Mouse (Mus musculus) cerebellum, adult 2 months (tissue): ENCODE data around the gene Kdm2a. TPM values are rescaled to one million over a fixed set of nuclear protein-coding genes. Genes with fewer than 3 reads are reported as not detected.

ENCODE experiments used
- DNase-seq, 2 experiments: peaks; one replicate each; pipeline ENCODE4 v3.0.0; 2021
- H3K27ac ChIP-seq: fragments of 200-500 bp; 2 replicates; pipeline ENCODE4 v1.5.1; 2012; ENCODE audit warnings: low read length, control low read depth, inconsistent platforms; ENCODE audit not compliant: insufficient read depth
- H3K27me3 ChIP-seq: fragments of 200-500 bp; 2 replicates; pipeline ENCODE4 v1.6.1; 2012; ENCODE audit warnings: inconsistent platforms, mild to moderate bottlenecking, low read length, moderate library complexity; ENCODE audit not compliant: control insufficient read depth, insufficient read depth
- H3K4me1 ChIP-seq: fragments of 200-500 bp; 2 replicates; pipeline ENCODE4 v1.6.1; 2011; ENCODE audit warnings: low read length; ENCODE audit not compliant: control insufficient read depth, insufficient read depth
- H3K4me3 ChIP-seq: fragments of 200-500 bp; replicated peaks from 2 replicates; pipeline ENCODE3; 2011; ENCODE audit warnings: mild to moderate bottlenecking, low read depth, low read length, control low read depth; ENCODE audit not compliant: insufficient read depth
- CTCF ChIP-seq: fragments of 200-500 bp; IDR thresholded peaks from 2 replicates; pipeline ENCODE4 v1.5.1; 2011; ENCODE audit warnings: low read depth, mild to moderate bottlenecking, control low read depth, low read length, moderate library complexity, borderline replicate concordance; ENCODE audit not compliant: insufficient read depth
- POLR2A ChIP-seq: fragments of 200-500 bp; IDR thresholded peaks from 2 replicates; pipeline ENCODE4 v1.6.1; 2011; ENCODE audit warnings: low read length, control low read depth, borderline replicate concordance; ENCODE audit not compliant: insufficient read depth
- WGBS: fragments of 180-500 bp; shearing (Covaris S2); methylation state at CpG from one replicate; pipeline ENCODE4 v1.1.7; 2018; 5-methylcytosine and 5-hydroxymethylcytosine counted together
- polyA plus RNA-seq: library from polyadenylated mRNA; depleted of rRNA; stranded (reverse); fragments of >200 nt; gene quantifications from 2 replicates; pipeline ENCODE4 v1.2.3, GENCODE M21; 2012

Gene Kdm2a
- polyA plus RNA-seq, 1 experiment: 87.1 TPM

DNA sequence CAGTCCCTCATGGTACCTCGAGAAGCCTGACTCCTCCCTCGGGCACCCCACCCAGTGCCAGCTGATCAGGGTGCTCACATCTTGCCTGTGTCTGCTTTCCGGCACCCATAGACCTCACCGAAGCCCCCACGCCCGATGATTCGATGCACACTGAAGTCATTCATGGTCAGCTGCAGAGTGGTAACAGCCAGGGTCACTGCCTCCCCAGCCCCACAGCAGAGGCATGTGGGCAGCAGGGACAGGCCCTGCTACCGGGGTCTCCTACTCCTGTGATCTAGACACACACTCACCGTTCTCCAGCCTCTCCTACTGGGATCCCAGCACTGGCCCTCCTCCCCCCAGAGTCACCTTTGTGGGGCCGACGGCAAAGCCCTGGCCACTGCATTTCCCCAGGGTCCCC, 106.9 kb downstream of the Kdm2a start:
- Histone ChIP-seq H3K4me1 (peaks cover 15% of the 10 kb centered on the region), H3K27me3 (no peaks in the 10 kb centered on the region), H3K27ac (no peak overlapping the region), H3K4me3 (no peak overlapping the region)
- TF ChIP-seq POLR2A: no peak
- TF ChIP-seq CTCF: no peak
- 83% methylated on average over 11 of the region's 11 CpGs for WGBS
- DNase-seq: no peak

DNA sequence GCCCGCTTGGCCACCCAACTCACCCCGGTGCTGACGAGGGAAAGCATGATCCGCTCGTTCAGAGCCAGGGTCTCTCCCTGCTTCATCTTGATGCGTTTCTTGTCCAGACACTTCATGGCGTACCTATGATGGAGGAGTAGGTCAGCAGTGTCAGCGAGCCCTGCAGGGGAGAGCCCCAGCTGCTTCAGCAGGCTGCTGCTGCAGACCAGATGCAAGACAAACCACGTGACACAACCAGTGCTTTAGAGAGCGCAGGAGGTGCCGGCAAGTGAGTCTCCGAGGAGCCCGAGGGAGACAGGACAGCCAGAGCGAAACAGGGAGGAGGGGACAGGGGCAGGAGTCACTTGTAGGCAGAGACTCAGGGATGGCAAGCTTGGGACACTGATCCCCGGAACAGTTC, 107.3 kb downstream of the Kdm2a start:
- Histone ChIP-seq H3K4me1 (peaks cover 14% of the 10 kb centered on the region), H3K27me3 (no peaks in the 10 kb centered on the region), H3K4me3 (no peak overlapping the region), H3K27ac (no peak overlapping the region)
- DNase-seq: no peak
- TF ChIP-seq POLR2A (no peak), CTCF (no peak)
- WGBS: 75% methylated on average over 15 of the region's 15 CpGs

DNA sequence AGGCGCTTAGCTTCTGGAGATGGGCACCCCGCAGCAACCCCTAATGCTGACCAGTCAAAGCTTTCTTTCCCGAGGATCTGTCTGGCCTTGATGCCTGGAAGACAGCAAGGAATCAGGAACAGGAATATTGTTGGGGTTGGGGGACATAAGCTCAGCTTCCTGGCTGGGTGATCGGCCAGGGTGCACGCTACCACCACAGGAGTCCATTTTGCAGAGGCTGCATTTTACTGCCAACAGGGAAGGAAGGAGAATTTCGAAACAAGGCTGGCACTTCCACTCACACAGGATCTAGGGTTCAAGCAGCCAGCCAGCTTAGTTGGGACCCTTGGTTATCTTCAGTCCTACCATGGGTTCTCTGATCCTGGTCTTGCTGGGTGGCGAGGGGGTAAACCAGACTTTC, 114.4 kb downstream of the Kdm2a start:
- TF ChIP-seq CTCF (no peak), POLR2A (no peak)
- peaks cover 14% of the 10 kb centered on the region for H3K4me1 ChIP-seq
- WGBS: 19% methylated on average over 7 of the region's 7 CpGs
- no peak overlapping the region for H3K4me3 ChIP-seq
- no peak overlapping the region for H3K27ac ChIP-seq
- DNase-seq: no peak
- no peaks in the 10 kb centered on the region for H3K27me3 ChIP-seq

DNA sequence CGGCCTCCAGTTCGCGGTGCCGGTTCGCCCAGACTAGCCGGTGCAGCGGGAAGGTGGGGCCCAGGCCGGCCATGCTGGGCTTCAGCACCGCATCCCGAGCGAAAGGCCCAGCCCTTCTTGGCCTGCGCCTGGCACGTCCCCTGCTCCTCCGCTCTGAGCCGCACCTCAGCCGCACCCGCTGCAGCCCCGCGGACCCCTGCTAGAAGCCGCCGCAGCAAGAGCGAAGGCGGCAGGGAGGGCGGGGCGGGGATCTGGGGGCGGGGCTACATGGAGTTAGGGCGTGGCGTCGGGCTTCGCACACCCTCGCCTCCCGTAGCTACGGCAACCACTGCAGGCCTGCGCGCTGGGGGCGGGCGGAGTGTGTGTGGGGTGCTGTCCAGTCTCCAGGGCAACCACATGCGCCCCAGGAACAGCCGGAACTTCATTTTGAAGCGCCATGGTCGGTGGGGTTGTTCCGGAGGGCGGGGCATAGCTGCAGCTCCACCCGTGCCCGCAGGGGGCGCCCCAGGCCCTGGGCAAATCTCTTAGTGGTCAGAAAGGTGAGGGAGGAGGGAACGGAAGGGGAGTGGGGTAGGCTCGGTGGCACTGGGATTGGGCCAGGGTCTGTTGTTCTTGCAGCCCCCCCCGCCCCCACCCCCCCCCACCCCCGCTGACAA, 115.1 kb downstream of the Kdm2a start, which contains the start of gene Ankrd13d:
Gene Ankrd13d (minus strand): TSS at position 240 of the 656 bp plus-strand sequence.
- WGBS: under 1% methylated on average over 50 of the region's 50 CpGs
- Histone ChIP-seq H3K27ac (peak within 1 kb of the TSS; percentile 32), H3K4me3 (peak within 1 kb of the TSS; percentile 74), H3K4me1 (peaks cover 14% of the 10 kb centered on the region), H3K27me3 (no peaks in the 10 kb centered on the region)
- TF ChIP-seq CTCF: peak; percentile 84
- peak; percentile 45; the same call in 1 of the 2 replicates for TF ChIP-seq POLR2A
- peak; percentile 79 to 84 for DNase-seq

DNA sequence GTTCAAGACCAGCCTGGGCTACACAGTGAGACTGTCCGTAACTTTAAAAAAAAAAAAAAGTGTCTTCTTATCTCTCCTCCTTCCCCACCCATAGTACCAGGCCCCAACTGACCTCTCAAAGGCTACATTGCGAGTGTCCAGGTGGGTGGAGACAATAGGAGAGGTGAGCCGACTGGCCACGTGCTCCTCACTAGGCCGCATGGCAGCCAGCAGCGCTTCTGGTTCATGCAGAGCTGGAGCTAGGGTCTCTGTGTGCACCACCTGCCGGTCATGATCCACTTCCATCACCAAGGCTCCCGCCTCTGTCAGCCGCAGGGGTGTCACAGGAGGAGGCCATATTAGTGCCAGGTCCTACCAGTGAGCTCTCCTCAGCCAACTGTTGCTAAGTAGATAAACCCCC, 117.7 kb downstream of the Kdm2a start:
- Histone ChIP-seq H3K27ac (no peak overlapping the region), H3K4me1 (peaks cover 18% of the 10 kb centered on the region), H3K27me3 (no peaks in the 10 kb centered on the region), H3K4me3 (no peak overlapping the region)
- 75% methylated on average over 9 of the region's 9 CpGs for WGBS
- DNase-seq: no peak
- TF ChIP-seq CTCF (no peak), POLR2A (no peak)

DNA sequence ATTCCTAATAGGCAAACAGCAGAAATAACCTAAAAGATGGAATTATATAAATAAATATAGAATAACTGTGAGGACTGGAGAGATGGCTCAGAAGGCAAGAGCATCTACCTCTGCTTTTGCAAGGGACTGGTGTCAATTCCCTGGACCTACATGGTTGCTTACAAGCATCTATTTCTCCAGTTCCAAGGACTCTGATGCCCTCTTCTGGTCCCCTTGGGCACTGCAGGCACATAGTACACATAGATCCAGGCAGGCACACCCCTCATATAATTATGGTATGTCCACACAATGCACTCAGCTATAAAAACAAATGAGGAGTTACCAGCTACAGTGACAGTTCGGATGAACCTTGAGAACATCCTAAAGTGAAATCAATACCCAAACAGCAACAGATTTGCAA, 118.6 kb downstream of the Kdm2a start:
- Histone ChIP-seq H3K4me1 (peaks cover 18% of the 10 kb centered on the region), H3K4me3 (no peak overlapping the region), H3K27me3 (no peaks in the 10 kb centered on the region), H3K27ac (no peak overlapping the region)
- TF ChIP-seq POLR2A (no peak), CTCF (peak; percentile 23; the same call in 1 of the 2 replicates)
- WGBS: 98% methylated on average over 1 of the region's 1 CpGs
- DNase-seq: peak in 1 of 2 experiments; percentile 28

DNA sequence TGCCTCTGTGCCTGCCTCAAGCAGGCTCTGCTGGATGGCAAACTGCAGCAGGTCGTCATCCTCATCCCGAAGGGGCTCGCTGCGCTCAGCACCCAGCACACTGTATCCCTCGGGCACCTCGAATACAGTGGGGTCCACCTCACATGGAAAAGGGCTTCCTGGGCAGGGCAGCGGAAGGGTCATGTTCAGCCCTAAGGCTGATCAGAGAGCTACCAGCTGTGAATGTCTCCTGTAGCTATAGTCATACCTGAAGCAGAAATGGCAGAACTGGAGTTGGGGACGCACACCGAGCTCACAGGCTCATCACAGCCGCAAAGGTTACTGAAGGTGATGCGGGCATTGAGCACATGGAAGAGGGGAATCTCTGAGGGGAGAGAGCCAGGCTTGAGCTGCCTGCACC, 127.1 kb downstream of the Kdm2a start:
- TF ChIP-seq POLR2A: no peak
- TF ChIP-seq CTCF: no peak
- peak in 1 of 2 experiments; percentile 19 for DNase-seq
- Histone ChIP-seq H3K27me3 (no peaks in the 10 kb centered on the region), H3K27ac (no peak overlapping the region), H3K4me1 (peaks cover 17% of the 10 kb centered on the region), H3K4me3 (no peak overlapping the region)
- 94% methylated on average over 11 of the region's 11 CpGs for WGBS

DNA sequence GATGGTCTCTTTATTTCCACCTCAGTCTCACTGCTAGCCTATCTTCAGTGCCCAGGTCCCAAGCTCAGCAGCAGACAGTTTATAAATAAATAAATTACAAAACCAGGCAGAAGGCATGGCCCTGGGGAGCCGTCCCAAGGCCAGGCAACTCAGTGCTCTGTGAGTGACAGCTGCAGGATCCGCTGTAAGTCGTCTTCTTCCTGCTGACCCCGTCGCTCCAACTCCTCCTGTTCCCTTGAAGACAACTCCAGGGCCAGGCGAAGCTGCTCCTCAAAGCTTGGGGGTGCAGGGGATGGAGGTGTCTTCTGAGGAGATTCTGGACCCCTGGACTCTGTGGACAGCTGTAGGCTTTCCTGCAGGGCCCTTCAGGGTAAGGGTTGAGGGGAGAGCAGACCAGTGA, 127.9 kb downstream of the Kdm2a start:
- peaks cover 17% of the 10 kb centered on the region for H3K4me1 ChIP-seq
- no peak overlapping the region for H3K4me3 ChIP-seq
- no peak overlapping the region for H3K27ac ChIP-seq
- no peak for TF ChIP-seq CTCF
- TF ChIP-seq POLR2A: no peak
- H3K27me3 ChIP-seq: no peaks in the 10 kb centered on the region
- WGBS: 19% methylated on average over 6 of the region's 6 CpGs
- no peak for DNase-seq

DNA sequence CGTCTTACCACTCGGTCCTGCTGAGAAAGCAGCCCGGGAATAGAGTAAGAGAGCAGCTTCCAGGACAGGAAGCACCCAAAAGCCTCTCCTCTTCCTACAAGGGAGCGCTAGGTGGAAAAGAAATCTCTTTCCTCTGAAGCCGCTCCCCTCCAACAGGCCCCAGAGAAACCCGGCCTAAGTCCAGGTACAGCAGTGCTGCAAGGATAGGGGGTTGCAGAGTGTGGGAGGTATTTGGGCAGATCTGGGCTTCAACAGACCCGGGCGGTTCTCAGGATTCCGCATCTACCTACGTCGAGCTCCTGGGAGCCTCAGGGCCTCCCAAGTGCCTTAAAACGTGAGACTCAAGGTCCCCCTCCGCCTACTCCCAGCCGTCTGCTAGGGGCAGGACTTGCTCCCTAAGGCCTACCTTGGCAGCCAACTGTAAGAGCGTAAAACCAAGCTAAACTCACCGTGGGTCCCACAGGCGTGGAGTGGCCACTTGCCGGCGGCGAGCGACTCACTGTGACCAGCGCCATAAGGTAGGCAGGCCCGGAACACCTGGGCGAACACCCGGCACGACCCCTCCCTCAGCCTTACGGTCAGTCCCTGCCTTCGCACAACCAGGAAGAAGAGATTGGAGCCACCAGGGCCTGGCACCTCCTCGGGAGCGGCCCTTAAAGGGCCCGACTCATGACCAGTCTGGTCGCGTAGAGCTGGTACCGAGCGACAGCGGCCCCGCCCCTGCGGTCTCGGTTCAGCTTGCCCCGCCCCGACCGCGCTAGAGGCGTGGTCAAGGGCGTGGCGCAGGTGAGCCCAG, 129.3 kb downstream of the Kdm2a start, which contains the start of gene Ssh3:
Gene Ssh3 (minus strand): TSS at position 615 of the 796 bp plus-strand sequence.
- peak; percentile 83 to 86 for DNase-seq
- H3K27ac ChIP-seq: peak within 1 kb of the TSS; percentile 47
- peaks cover 17% of the 10 kb centered on the region for H3K4me1 ChIP-seq
- peak within 1 kb of the TSS; percentile 80 for H3K4me3 ChIP-seq
- 4% methylated on average over 46 of the region's 46 CpGs for WGBS
- TF ChIP-seq CTCF (no peak), POLR2A (peak; percentile 37; the same call in 1 of the 2 replicates)
- H3K27me3 ChIP-seq: no peaks in the 10 kb centered on the region
